Mouse (Mus musculus): ENCODE measurements around the gene Gm17657. TPM values are rescaled to one million over a fixed set of nuclear protein-coding genes. Genes with fewer than 3 reads are reported as not detected.

Gene Gm17657
- polyA plus RNA-seq, 1 experiment from 2014 or later = not detected

DNA sequence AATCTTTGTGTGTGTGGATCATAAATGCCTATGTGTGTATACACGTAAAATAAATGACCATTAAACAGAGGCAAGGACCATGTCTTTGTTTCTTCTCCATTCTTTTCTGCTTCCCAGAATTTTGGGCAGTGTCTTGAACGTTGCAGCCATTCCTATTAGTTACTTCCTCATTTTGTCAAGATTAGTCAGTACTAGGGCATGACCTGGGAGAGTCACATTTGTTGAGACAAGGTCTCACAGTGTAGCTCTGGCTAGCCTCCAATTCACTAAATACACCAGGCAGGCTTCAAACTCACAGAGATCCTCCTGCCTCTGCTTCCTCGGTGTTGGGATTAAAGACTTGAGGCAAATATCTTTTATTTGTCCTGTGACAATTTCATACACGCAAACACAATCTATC lies 71.2 kb downstream of the Gm17657 start:
- Histone ChIP-seq H3K9me3 (peaks cover 6% of the 10 kb centered on the region; the same call in 1 of the 2 replicates), H3K4me2 (replicated peaks) (no peak overlapping the region), H3K36me3 (no peaks in the 10 kb centered on the region), H3K4me1 (no peaks in the 10 kb centered on the region), H3K9ac (no peak overlapping the region), H3K27me3 (no peaks in the 10 kb centered on the region), H3K4me3 (no peak overlapping the region), H3K27ac (no peak overlapping the region)
- WGBS = 89% methylated on average over 4 of the region's 4 CpGs
- no peak for ATAC-seq (ENCODE audit: insufficient number of reproducible peaks, insufficient read depth, low FRiP score, low TSS enrichment)

GRCm38 (mm10) chr17:29477357-29477756 lies 72.1 kb downstream of the Gm17657 start:
- ATAC-seq (ENCODE audit: insufficient number of reproducible peaks, insufficient read depth, low FRiP score, low TSS enrichment) = no peak
- H3K4me2 ChIP-seq (replicated peaks) = no peak overlapping the region
- H3K9ac ChIP-seq = no peak overlapping the region
- 89% methylated on average over 10 of the region's 10 CpGs for WGBS
- H3K4me1 ChIP-seq = no peaks in the 10 kb centered on the region
- H3K4me3 ChIP-seq = no peak overlapping the region
- no peak overlapping the region for H3K27ac ChIP-seq
- no peaks in the 10 kb centered on the region for H3K27me3 ChIP-seq
- 0 out of 2 replicates have a peak, but pooled peaks cover under 1% of the 10 kb centered on the region for H3K9me3 ChIP-seq
- H3K36me3 ChIP-seq = no peaks in the 10 kb centered on the region

GRCm38 (mm10) chr17:29476461-29476860 lies 73.0 kb downstream of the Gm17657 start:
- 71% methylated on average over 4 of the region's 4 CpGs for WGBS
- Histone ChIP-seq H3K36me3 (no peaks in the 10 kb centered on the region), H3K4me3 (no peak overlapping the region), H3K9me3 (no peaks in the 10 kb centered on the region), H3K27ac (no peak overlapping the region), H3K4me1 (no peaks in the 10 kb centered on the region), H3K4me2 (replicated peaks) (no peak overlapping the region), H3K27me3 (no peaks in the 10 kb centered on the region), H3K9ac (no peak overlapping the region)
- no peak for ATAC-seq (ENCODE audit: insufficient number of reproducible peaks, insufficient read depth, low FRiP score, low TSS enrichment)

GRCm38 (mm10) chr17:29475142-29475541 lies 74.3 kb downstream of the Gm17657 start:
- no peak overlapping the region for H3K27ac ChIP-seq
- ATAC-seq (ENCODE audit: insufficient number of reproducible peaks, insufficient read depth, low FRiP score, low TSS enrichment) = no peak
- no peaks in the 10 kb centered on the region for H3K9me3 ChIP-seq
- no peak overlapping the region for H3K4me2 ChIP-seq (replicated peaks)
- H3K9ac ChIP-seq = no peak overlapping the region
- no peaks in the 10 kb centered on the region for H3K27me3 ChIP-seq
- no peak overlapping the region for H3K4me3 ChIP-seq
- no peaks in the 10 kb centered on the region for H3K36me3 ChIP-seq
- 95% methylated on average over 3 of the region's 3 CpGs for WGBS
- H3K4me1 ChIP-seq = peaks cover 6% of the 10 kb centered on the region; the same call in 1 of the 2 replicates

DNA sequence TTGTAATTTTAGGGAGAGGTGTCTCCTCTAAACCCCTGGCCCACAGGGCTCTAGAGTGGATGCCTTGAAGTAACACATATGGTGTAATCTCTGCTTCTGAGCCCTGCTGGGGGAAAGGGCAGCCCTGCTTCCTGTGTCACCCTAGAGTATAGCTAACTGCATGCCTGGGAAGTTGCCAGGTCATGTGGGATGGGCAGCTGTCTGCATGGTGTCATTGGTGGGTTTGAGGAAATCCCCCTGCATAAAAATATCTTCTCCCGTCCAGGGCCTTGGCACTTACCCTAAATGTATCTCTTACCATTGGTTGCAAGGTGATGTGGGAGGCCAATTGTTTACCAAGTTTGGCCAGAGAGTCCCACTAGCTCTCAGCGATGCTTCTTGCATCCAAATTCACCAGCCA lies 75.4 kb downstream of the Gm17657 start:
- 75% methylated on average over 2 of the region's 2 CpGs for WGBS
- Histone ChIP-seq H3K27me3 (no peaks in the 10 kb centered on the region), H3K36me3 (no peaks in the 10 kb centered on the region), H3K9me3 (no peaks in the 10 kb centered on the region), H3K4me1 (peaks cover 10% of the 10 kb centered on the region; the same call in 1 of the 2 replicates), H3K4me3 (no peak overlapping the region), H3K9ac (no peak overlapping the region), H3K27ac (no peak overlapping the region; the same call in 1 of the 2 replicates), H3K4me2 (replicated peaks) (no peak overlapping the region)
- ATAC-seq (ENCODE audit: insufficient number of reproducible peaks, insufficient read depth, low FRiP score, low TSS enrichment) = no peak

DNA sequence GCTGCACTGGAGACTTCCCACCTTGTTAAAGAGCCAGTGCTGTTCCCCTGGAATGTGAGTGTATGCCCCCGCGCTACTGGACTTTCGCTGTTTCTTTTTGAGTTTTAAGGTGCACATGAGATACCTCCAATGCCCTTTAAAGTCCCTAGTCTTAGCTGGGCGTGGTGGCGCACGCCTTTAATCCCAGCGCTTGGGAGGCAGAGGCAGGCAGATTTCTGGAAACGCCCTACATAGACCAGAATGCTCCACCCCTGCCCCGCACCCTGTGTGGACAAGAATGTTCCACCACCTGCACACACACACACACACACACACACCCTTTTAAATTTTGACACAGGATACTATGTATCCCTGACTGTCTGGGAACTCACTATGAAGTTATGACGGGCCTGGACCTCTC lies 76.0 kb downstream of the Gm17657 start:
- Histone ChIP-seq H3K9ac (no peak overlapping the region), H3K27me3 (no peaks in the 10 kb centered on the region), H3K36me3 (no peaks in the 10 kb centered on the region), H3K4me3 (no peak overlapping the region), H3K4me1 (peaks cover 13% of the 10 kb centered on the region), H3K9me3 (no peaks in the 10 kb centered on the region), H3K27ac (no peak overlapping the region), H3K4me2 (replicated peaks) (no peak overlapping the region)
- WGBS = 96% methylated on average over 10 of the region's 10 CpGs
- ATAC-seq (ENCODE audit: insufficient number of reproducible peaks, insufficient read depth, low FRiP score, low TSS enrichment) = no peak

Small RNA genes lying within 50 kb of the gene (microRNA-seq; reads per million reads assigned to microRNA genes)
- gene Mir7667 = not detected

Other genes starting within 250 kb of the Gm17657 start
- 0.49 and 0.59 TPM in 2 replicates for gene Pi16, start 232.0 kb downstream of the Gm17657 start, polyA plus RNA-seq (2016; fragmentation: Nextera tagmentation; extraction: Ambion mirVana)
- gene Mtch1, start 201.7 kb downstream of the Gm17657 start, polyA plus RNA-seq (2016; fragmentation: Nextera tagmentation; extraction: Ambion mirVana) = 420 and 454 TPM in 2 replicates
- gene Fgd2, start 188.7 kb downstream of the Gm17657 start, polyA plus RNA-seq (2016; fragmentation: Nextera tagmentation; extraction: Ambion mirVana) = 9.2 and 9.3 TPM in 2 replicates
- 20.1 and 20.3 TPM in 2 replicates for gene Pim1, start 58.9 kb downstream of the Gm17657 start, polyA plus RNA-seq (2016; fragmentation: Nextera tagmentation; extraction: Ambion mirVana)
- 19.0 and 19.1 TPM in 2 replicates for gene Tbc1d22b, start 147 bp upstream of the Gm17657 start, polyA plus RNA-seq (2016; fragmentation: Nextera tagmentation; extraction: Ambion mirVana)
- 1.8 and 2.4 TPM in 2 replicates for gene Tmem217, start 2.7 kb upstream of the Gm17657 start, polyA plus RNA-seq (2016; fragmentation: Nextera tagmentation; extraction: Ambion mirVana)
- 109 and 110 TPM in 2 replicates for gene Rnf8, start 65.2 kb upstream of the Gm17657 start, polyA plus RNA-seq (2016; fragmentation: Nextera tagmentation; extraction: Ambion mirVana)
- gene Gm28043, start 65.2 kb upstream of the Gm17657 start, polyA plus RNA-seq (2016; fragmentation: Nextera tagmentation; extraction: Ambion mirVana) = 4.0 TPM in 2 replicates
- 142 and 147 TPM in 2 replicates for gene Cmtr1, start 111.0 kb upstream of the Gm17657 start, polyA plus RNA-seq (2016; fragmentation: Nextera tagmentation; extraction: Ambion mirVana)
- 15.3 and 15.9 TPM in 2 replicates for gene Ccdc167, start 167.4 kb upstream of the Gm17657 start, polyA plus RNA-seq (2016; fragmentation: Nextera tagmentation; extraction: Ambion mirVana)

Data from embryonic facial prominence, embryonic 12.5 days (tissue).